Mouse (Mus musculus): ENCODE measurements around the gene Cd22. TPM values are rescaled to one million over a fixed set of nuclear protein-coding genes. Genes with fewer than 3 reads are reported as not detected.
A peak's percentile ranks its signal among the peaks of the same experiment; 100 is the strongest.

Gene Cd22
- total and polyA plus RNA-seq, 3 experiments, result 0.07 TPM; not detected in 2

GRCm38 (mm10) chr7:30842092-30842491 lies 38.0 kb downstream of the Cd22 start (continued):
- TF ChIP-seq MYC (IDR thresholded peaks at IDR 0.05; ENCODE audit: low read depth, low read length), result peak; percentile 67; the same call in 1 of the 2 replicates
- no peak for TF ChIP-seq POLR2AphosphoS2 (IDR thresholded peaks at IDR 0.05; ENCODE audit: low read length)

DNA sequence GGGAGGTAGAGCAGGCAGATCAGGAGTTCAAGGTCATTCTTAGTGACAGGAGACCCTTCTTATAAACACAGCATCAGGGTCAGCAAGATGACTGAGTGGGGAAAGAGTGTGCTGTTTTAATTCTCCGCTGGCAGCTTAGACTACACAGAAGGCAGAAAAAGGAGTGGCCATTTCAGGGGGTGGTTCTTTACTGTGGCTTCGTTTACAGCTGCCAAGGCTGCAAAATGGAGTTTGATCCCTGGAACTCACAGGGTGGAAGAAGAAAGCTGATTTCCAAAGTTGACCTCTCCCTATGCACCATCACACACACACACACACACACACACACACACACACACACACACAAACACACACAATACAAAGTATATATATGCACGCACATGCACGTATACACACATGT lies 38.8 kb downstream of the Cd22 start:
- TF ChIP-seq MYC (IDR thresholded peaks at IDR 0.05; ENCODE audit: low read depth, low read length) (no peak), ZMIZ1 (IDR thresholded peaks at IDR 0.05; ENCODE audit: low read depth, low read length) (no peak), HCFC1 (IDR thresholded peaks at IDR 0.05; ENCODE audit: low read depth, low read length) (no peak), JUND (IDR thresholded peaks at IDR 0.05; ENCODE audit: low read depth, low read length) (no peak), ZNF384 (IDR thresholded peaks at IDR 0.05; ENCODE audit: low read depth, low read length) (no peak), SMC3 (IDR thresholded peaks at IDR 0.05; ENCODE audit: low read depth, low read length) (no peak), MAZ (IDR thresholded peaks at IDR 0.05; ENCODE audit: low read depth, low read length) (no peak), ETS1 (IDR thresholded peaks at IDR 0.05; ENCODE audit: low read depth, low read length) (no peak), GABPA (IDR thresholded peaks at IDR 0.05; ENCODE audit: low read depth, low read length) (no peak), RCOR1 (IDR thresholded peaks at IDR 0.05; ENCODE audit: low read depth, low read length) (no peak)
- DNase-seq (ENCODE audit: low read depth, low spot score), result no peak
- Histone ChIP-seq H3K27me3 (ENCODE audit: control insufficient read depth in 1 of 2, insufficient read depth in 2 of 2, low read length in 2 of 2) (no peaks in the 10 kb centered on the region), H3K27ac (ENCODE audit: control insufficient read depth, low read depth, low read length) (no peak overlapping the region; the same call in 1 of the 2 replicates), H3K9me3 (replicated peaks; ENCODE audit: insufficient read depth, low read length) (no peaks in the 10 kb centered on the region), H3K36me3 (ENCODE audit: control insufficient read depth in 1 of 2, insufficient read depth in 2 of 2, low read length in 2 of 2) (peaks cover 0 to 21% of the 10 kb centered on the region in 2 experiments; a peak in 2 of 4 replicates), H3K79me2 (ENCODE audit: control insufficient read depth, insufficient read depth, low read length, poor library complexity) (no peaks in the 10 kb centered on the region), H3K4me1 (ENCODE audit: control insufficient read depth in 1 of 2, insufficient read depth in 2 of 2, low read length in 2 of 2) (peaks cover 23 to 27% of the 10 kb centered on the region in 2 experiments), H3K9ac (ENCODE audit: control insufficient read depth, low read depth, low read length, poor library complexity, severe bottlenecking) (no peak overlapping the region), H3K4me3 (ENCODE audit: control insufficient read depth in 1 of 2, insufficient read depth in 1 of 2, low read depth in 2 of 2, low read length in 2 of 2) (no peak overlapping the region)

- Histone ChIP-seq H3K9ac (ENCODE audit: control insufficient read depth, low read depth, low read length, poor library complexity, severe bottlenecking) (no peak overlapping the region), H3K9me3 (replicated peaks; ENCODE audit: insufficient read depth, low read length) (no peaks in the 10 kb centered on the region), H3K4me1 (ENCODE audit: control insufficient read depth in 1 of 2, insufficient read depth in 2 of 2, low read length in 2 of 2) (peaks cover 23 to 27% of the 10 kb centered on the region in 2 experiments), H3K79me2 (ENCODE audit: control insufficient read depth, insufficient read depth, low read length, poor library complexity) (no peaks in the 10 kb centered on the region), H3K27ac (ENCODE audit: control insufficient read depth, low read depth, low read length) (peak overlapping the region; percentile 22; the same call in 1 of the 2 replicates), H3K27me3 (ENCODE audit: control insufficient read depth in 1 of 2, insufficient read depth in 2 of 2, low read length in 2 of 2) (no peaks in the 10 kb centered on the region), H3K4me3 (ENCODE audit: control insufficient read depth in 1 of 2, insufficient read depth in 1 of 2, low read depth in 2 of 2, low read length in 2 of 2) (no peak overlapping the region), H3K36me3 (ENCODE audit: control insufficient read depth in 1 of 2, insufficient read depth in 2 of 2, low read length in 2 of 2) (peaks cover 0 to 21% of the 10 kb centered on the region in 2 experiments; a peak in 2 of 4 replicates)
- peak; percentile 57 for DNase-seq (ENCODE audit: low read depth, low spot score)
- TF ChIP-seq RCOR1 (IDR thresholded peaks at IDR 0.05; ENCODE audit: low read depth, low read length) (peak; percentile 20; the same call in 1 of the 2 replicates), ETS1 (IDR thresholded peaks at IDR 0.05; ENCODE audit: low read depth, low read length) (peak; percentile 59), TBP (IDR thresholded peaks at IDR 0.05; ENCODE audit: low read depth, low read length) (no peak), EP300 (IDR thresholded peaks at IDR 0.05; ENCODE audit: low read depth in 1 of 2, low read length in 2 of 2) (peak; percentile 42 to 59), MYC (IDR thresholded peaks at IDR 0.05; ENCODE audit: low read depth, low read length) (0 out of 2 replicates have a peak, but pooled peaks have one; percentile 15), MXI1 (IDR thresholded peaks at IDR 0.05; ENCODE audit: low read depth, low read length) (0 out of 2 replicates have a peak, but pooled peaks have one; percentile 6), NELFE (IDR thresholded peaks at IDR 0.05; ENCODE audit: low read depth, low read length) (no peak), SIN3A (IDR thresholded peaks at IDR 0.05; ENCODE audit: low read length) (peak; percentile 27; the same call in 1 of the 2 replicates), ELF1 (IDR thresholded peaks at IDR 0.05; ENCODE audit: low read depth, low read length) (no peak), MAZ (IDR thresholded peaks at IDR 0.05; ENCODE audit: low read depth, low read length) (no peak), MAX (IDR thresholded peaks at IDR 0.05; ENCODE audit: low read length) (0 out of 2 replicates have a peak, but pooled peaks have one; percentile 41), TCF12 (IDR thresholded peaks at IDR 0.05; ENCODE audit: low read depth, low read length) (no peak), ZNF384 (IDR thresholded peaks at IDR 0.05; ENCODE audit: low read depth, low read length) (no peak), CHD2 (IDR thresholded peaks at IDR 0.05; ENCODE audit: low read length) (no peak), CTCF (IDR thresholded peaks at IDR 0.05 in 2 of 3, conservative IDR thresholded peaks at IDR 0.05 in 1 of 3; ENCODE audit: control insufficient read depth in 1 of 3, insufficient read depth in 1 of 3, low read depth in 2 of 3, low read length in 3 of 3, poor library complexity in 1 of 3, severe bottlenecking in 1 of 3) (no peak), SMC3 (IDR thresholded peaks at IDR 0.05; ENCODE audit: low read depth, low read length) (no peak), BHLHE40 (IDR thresholded peaks at IDR 0.05; ENCODE audit: borderline replicate concordance, low read depth, low read length) (no peak), NRF1 (IDR thresholded peaks at IDR 0.05; ENCODE audit: insufficient read depth, low read depth, low read length, poor library complexity, severe bottlenecking) (no peak), USF2 (IDR thresholded peaks at IDR 0.05; ENCODE audit: borderline replicate concordance in 1 of 2, insufficient read depth in 1 of 2, low read depth in 1 of 2, low read length in 2 of 2) (no peak), POLR2AphosphoS2 (IDR thresholded peaks at IDR 0.05; ENCODE audit: low read length) (no peak), POLR2AphosphoS5 (IDR thresholded peaks at IDR 0.05; ENCODE audit: borderline replicate concordance, low read depth, low read length) (no peak), ZC3H11A (IDR thresholded peaks at IDR 0.05; ENCODE audit: low read depth, low read length) (no peak), UBTF (IDR thresholded peaks at IDR 0.05; ENCODE audit: borderline replicate concordance, insufficient read depth, low read depth, low read length) (no peak), GATA1 (IDR thresholded peaks at IDR 0.05; ENCODE audit: low read depth, low read length) (peak; percentile 41)
Measured at GRCm38 (mm10) chr7:30840306-30840705, 39.8 kb downstream of the Cd22 start.

Data from MEL (cell line).